Mouse (Mus musculus) stomach, postnatal 0 days (tissue): Measurements from ENCODE around the gene Prph2.

Experiments used
- CTCF ChIP-seq: IDR thresholded peaks from 2 replicates; pipeline ENCODE4 v1.5.1; 2016; ENCODE audit warnings: antibody characterized with exemption, low read depth, mild to moderate bottlenecking, moderate library complexity
- EP300 ChIP-seq: optimal IDR thresholded peaks from 2 replicates; pipeline ENCODE3; 2016; ENCODE audit warnings: antibody characterized with exemption

- TF ChIP-seq CTCF, result no peak
- TF ChIP-seq EP300, result peak; percentile 53
These were observed 30.4 kb upstream of the Prph2 start for GRCm38 (mm10) chr17:46879841-46880311.
